Mouse (Mus musculus): ENCODE data around the gene Eef1b2.

Gene Eef1b2

DNA sequence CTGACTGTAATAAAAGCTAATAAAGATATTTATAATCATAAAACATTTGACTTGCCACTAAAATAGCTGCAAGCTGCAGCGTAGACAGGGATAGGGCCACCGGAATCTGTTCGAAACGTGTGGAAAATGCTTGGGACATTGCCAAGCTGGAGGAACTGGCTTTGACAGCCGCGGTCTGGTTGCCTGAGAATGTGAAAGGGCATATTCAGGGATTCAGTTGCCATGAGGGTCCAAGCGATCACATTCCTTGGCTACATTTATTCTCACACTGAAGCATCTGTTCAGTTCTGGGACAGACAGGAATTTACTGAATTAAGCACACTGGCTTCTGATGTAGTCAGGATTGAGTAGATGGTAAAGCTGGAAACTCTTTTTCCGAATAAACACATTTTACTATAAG is 14.2 kb downstream of the Eef1b2 start:
- in situ Hi-C loops (cut with MboI, MseI) = no loop called here

DNA sequence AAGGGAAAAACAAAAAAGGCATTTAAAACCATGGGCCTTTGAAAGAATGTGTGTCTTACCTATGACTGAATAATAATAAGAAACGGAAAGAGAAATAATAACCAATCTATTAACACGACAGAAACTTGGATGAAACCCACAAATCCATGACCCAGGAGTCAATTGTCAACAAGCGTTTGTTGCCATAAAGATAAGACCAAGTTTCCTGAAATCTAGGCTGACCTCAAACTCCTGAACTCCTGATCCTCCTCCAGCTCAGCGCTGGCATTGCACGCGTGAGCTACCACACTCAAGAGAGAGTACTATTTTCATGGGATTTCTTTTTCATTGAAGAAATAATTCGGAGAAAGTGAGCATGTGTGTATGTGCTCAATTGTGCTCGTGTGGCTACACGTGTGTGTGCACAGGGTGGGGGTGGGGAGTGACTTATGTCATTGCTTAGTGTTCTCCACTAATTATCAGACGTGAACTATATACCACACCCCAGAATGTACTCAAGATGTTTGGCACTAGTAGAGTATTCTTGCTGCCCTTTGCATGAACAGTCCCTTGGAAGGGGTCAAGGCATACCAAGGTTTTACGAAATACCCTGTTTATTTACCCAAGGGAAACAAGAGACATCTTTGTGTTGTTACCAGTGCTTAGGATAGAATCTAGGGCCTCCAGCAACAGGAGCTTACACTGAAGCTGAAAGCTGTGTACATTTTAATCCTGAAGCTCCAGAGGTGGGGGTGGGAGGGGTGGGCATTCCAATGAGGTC is 15.9 kb downstream of the Eef1b2 start:
- in situ Hi-C loops (cut with MboI, MseI) = no loop called here

DNA sequence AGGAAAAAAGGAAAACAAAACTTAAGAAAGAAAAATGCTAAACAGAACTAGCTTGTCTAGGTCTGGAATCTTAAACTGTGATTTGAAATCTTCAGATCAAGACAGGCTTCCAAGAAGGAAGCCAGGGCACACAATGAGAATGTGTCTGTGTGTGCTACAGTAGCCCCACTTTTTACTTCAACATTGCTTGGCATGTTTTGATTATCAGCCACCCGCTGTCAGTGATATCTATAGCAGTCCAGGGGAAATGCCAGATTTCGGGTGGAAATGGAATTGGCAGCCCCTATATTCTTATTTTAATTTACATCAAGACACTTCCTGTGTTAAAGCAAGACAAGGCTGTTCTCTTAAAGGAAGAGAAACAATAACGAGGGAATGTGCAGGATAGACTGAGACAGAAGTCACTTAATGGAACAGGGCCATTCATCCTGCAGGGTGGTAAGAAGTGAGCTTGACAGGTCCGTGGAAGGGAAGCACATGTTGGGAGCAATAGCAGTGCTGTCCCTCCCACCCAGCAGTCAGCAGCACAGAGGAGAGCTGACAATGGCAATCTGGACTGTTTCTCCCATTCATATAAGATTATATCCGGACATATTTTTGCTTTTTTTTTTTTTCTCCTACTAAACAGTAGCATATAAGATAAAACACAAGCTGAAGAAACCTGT is 19.4 kb downstream of the Eef1b2 start:
- in situ Hi-C loops (cut with MboI, MseI) = no loop called here

DNA sequence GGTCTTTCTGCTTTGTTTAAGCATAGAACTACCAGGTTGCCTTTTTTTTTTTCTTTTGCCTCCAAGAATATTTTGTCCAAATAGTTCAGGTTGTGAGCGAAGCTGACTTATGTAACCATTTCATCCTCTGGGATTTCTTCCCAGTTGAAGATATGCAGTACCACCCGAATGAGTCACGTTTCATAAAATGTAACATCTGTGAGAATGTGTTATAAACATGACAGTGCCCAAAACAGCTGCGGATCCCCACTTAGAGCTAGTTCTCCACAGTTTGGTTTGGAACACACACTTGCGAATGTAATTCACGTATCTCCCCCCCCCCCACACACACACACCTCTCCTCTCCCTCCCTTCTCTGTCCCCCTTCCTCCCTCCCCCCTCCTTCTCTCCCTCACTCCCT is 22.8 kb downstream of the Eef1b2 start:
- in situ Hi-C loops (cut with MboI, MseI) = no loop called here

DNA sequence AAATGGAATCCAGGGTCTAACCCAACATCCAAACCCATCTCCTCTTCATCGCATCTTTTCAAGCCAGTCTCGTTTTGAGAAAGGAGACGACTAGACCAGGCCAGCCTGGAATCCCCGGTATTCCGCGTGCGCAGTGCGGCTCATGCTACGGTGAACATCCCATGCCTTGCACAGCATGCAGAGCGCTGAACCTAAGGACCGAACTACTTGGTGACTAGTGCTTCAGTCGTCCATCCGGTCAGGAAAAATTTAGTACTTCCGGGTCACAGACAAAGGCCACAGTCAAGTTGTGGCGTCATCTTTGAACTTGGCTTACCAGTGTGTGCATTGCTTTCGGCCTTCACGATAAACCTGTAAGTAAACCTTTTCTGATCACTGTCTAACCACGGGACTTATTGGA is 23.7 kb downstream of the Eef1b2 start:
- in situ Hi-C loops (cut with MboI, MseI) = no loop called here

DNA sequence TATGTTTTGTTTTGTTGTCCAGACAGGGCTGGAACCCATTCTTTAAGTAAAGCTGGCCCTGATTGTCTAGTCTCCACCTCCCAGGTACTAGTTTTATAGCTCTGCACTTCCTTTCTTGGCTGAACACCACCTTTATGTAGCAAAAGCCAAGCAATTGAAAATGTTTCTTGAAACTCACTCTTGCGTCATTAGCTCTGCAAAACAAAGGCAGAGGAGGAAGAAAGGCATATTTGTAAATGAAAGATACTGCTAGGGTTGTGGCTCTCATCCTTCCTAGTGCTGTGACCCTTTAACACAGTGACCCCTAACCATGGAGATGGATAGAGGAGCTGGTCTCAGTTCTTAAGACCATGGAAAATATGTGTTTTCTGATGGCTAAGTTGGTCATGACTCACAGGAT is 25.0 kb downstream of the Eef1b2 start:
- in situ Hi-C loops (cut with MboI, MseI) = no loop called here

DNA sequence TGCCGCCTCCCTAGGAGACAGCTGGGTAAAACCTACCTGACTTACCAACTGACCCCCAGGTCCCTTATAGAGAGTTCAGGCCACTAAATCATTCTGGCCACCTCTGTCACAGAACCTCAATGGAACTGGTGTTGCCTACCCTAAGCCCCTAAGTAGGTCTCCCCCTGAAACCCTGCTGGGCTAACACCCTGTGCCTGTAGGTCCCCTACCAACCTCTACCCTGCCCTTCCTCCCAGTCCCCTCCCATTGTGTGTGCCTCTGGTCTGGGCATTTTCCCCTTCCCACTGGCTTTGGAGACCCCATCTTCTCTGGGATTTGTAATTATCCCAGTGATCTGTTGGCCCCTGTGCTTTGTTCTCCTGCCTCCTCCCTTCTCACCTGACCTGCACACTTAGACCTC is 26.8 kb downstream of the Eef1b2 start:
- in situ Hi-C loops (cut with MboI, MseI) = no loop called here

DNA sequence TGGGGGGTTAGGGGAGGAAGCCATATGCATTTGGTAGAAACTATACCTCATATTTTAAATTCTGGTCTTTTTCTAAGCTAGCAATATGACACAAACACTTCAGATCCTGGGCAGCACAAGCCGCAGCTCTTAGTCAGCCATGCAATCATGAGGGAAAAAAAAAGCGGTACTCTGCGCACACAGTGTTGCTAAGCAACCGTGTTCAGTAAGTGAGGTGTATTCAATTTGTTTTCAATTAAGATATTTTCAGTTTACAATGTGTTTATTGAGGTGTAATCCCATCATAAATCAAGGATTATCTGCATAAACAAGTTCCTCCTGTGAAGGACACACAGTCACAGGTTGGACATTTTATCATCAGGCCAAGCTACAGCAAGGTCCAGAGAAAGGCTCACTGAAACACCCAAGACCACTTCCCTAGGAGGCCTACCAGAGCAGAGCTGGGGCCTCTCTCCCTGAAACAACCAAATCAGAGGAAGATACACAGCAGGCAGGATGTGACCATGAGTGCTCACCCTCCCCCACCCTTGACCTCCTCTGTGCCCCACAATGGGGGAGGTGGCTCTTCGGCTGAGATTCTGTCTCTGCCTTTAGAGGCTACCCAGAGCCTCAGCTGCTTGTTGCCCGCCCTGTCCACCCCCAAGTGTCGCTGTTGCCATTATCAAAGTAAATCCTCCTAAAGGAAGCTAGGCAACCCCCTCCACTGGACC is 27.5 kb downstream of the Eef1b2 start:
- in situ Hi-C loops (cut with MboI, MseI) = no loop called here

DNA sequence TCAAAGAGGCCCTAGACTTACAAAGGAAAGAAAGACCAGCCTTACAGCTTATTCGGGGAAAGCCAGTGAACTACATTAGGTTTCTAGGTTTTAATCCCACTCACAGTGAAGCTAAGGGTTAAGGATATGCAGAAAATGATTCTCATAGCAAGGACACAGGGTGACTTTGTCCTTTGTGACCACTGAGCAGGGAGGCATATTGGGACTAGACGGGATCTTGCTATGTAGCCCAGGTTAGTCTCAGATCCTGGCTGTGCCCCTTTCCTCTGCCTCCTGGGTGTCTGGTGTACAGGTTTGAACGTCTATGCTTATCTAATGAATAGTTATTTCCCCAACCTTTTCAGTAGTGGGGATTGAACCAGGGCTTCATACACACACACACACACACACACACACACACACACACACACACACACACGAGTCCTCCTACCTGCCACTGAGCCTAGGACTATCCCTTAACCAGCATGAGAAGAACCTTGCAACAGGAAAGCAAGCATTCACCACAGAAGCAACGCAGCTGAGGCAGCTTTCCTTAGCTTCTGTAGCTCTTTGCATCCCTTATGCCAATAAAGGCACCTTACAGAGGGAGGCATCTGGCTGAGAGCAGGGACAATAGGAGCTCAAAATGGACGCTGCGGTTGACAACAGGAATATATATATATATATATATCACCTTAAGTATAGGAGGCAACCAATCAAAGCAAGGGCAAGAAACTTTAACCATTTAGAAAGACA is 28.2 kb downstream of the Eef1b2 start:
- in situ Hi-C loops (cut with MboI, MseI) = no loop called here

DNA sequence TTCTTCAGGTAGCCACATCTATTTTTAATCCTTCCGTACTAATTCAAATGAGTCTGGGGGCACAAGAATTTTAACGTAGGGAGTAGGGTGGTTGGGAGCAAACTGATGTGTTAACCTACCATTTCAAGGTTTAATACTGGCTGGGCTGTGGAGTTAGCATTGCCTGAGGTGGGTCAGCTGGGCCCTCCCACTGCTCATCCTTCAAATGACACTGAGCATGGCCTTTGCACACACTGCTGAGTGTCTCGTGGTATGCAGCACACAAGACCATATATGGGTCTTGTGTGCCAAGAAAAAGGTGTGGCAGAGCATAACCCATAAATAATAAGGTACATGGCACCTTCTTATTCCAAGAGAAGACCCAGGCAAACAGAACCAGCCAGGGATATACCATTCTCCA is 31.0 kb downstream of the Eef1b2 start:
- in situ Hi-C loops (cut with MboI, MseI) = no loop called here

DNA sequence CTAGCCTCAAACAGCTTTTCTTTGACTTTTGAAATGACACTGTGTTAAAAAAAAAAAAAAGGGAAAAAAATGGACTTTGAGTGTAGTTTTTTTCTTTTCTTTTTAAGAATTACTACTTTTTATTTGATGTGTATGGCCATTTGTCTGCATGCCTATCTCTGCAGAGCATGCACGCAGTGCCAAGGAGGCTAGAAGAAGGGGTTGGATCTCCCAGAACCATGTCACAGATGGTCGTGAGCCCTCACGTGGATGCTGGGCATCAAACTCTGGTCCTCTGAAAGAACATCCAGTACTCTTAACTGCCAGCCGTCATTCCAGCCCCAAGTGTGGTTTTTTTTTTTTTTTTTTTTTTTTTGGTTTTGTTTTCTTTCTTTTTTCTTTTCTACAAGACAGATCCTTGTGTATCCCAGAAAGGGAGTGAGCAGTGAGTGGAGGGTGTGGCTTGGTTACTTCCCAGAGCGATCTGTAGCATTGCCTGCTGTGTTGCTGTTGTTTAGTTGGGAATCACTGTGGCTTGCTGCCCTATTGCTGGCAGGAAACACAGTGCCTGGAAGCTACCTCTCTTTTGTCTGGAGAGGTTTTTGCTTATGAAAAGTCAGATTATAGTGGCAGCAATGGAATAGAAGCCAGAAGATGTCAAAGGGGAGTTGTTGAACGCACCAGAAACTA is 33.4 kb downstream of the Eef1b2 start:
- in situ Hi-C loops (cut with MboI, MseI) = no loop called here

DNA sequence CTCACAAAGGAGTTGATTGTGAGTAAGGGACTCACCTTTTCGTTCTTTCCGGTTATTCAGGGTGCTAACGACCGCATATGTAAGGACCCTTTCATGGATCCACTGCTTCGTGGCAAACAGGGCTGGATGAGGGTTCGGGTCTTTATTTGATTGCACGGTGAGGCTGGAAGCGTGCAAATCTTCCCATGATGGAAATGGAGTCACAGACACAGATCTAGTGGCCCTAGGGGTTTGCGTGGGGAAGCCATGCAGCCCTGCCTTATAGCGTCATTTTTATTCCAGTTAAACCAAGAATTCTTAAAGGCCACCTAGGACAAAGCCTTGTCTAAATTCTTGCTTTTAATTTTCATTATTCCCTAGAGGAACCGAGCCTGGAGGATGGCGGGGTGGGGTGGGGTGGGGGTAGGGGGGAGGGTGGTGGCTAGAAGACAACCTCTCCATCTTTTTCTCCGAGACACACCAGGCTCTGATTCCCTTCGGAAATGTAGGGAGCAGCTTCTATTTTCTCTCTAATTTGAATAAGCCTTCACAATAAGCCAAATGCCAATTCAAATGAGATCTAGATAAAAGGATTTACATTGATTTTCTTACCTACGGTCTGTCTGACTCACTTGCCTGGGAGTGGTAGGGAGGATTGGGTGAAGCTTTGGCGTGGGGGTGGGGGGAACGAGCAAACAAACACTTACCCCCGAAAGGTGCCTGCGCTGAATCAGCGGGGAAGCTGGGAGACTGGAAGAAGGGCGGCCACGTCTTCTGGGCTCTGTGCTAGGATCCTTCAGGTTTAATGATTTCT is 37.0 kb downstream of the Eef1b2 start:
- in situ Hi-C loops (cut with MboI, MseI) = no loop called here

DNA sequence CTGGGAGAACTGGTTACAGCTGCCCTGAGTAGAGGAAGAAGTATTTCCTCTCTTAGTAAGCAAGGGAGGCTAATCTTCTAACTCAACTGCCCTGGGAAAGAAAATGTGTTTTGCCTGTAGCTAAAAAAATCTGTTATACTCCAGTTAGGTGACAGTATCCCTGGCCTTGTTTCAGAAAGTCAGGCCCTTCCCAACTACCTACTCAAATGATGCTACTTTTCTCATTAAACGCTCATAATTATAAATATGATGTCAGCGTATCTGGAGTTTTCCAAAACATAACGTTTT is 37.6 kb downstream of the Eef1b2 start, which contains the start of gene Gpr1:
Gene Gpr1 (minus strand): TSS at position 273 of the 288 bp plus-strand sequence.
- in situ Hi-C loops (cut with MboI, MseI) = no loop called here

DNA sequence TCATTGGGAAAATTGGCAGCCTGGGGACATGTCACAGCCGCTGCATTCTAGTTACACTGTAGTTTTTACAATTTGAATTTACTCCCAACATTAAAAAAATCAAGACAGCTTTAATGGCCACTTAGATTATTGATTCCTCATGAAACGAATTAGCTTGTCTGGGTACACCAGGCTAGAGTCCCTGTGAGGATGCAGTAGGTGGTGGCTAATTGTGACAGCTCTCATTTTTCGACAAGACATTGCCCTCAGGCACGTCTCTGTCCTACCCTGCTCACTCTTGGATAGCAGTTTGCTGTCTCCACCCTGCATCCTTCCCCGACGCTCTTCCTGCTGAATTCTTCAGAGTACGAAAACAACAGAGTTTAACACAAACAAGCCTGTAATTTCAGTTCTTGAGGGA is 38.0 kb downstream of the Eef1b2 start:
- in situ Hi-C loops (cut with MboI, MseI) = no loop called here

DNA sequence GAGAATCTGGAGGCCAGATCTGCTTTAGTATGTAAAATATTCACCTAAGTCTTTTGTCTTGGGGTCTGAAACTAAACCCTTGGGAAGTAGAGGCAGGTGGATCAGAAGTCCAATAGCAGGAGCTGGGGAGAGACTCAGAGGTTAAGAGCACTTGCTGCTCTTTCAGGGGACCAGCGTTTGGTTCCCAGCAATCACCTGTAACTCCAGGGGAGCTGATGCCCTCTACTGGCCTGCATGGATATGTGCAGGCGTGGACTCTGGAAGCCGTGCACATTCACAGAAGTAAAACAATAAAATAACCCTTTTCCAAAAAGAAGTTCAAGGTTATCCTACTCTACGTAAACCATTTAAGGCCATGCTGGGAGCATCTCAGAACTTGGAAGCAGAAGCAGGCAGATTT is 42.7 kb downstream of the Eef1b2 start:
- in situ Hi-C loops (cut with MboI, MseI) = no loop called here

DNA sequence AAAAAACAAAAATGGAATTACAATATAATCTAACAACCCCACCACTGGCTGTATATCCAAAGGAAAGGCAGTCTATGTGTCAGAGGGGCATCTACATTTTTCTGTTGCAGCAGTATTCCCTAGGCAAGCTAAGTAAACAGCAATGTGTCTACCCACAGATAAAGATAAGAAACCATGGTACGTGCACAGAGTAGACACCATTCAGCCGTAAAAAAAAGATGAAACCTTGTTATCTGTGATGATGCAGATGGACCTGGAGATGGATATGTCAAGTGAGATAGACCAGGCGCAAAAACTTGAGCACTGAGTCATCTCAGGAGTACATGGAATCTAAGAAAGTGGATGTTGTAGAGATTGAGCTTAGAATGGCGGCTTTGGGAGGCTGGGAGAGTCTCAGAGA is 48.4 kb downstream of the Eef1b2 start:
- in situ Hi-C loops (cut with MboI, MseI) = no loop called here

DNA sequence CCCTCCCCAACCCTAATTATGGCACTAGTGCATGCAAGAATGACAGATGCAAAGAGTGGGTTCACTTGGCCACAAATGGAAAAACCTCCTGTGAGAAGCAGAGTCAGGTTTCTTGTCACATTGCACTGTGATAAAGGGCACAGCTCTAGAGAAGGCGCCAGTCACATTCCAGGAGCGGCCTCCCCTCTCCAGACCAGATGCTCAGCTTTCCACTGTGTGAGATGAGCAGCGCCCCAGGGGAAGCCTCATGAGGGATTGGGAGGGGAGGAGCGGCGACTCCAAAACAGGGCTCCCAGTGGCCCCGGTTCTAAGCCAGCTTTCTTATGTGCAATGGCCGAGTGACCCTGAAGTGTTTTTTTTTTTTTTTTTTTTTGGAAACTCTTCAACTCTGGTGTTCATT is 49.3 kb downstream of the Eef1b2 start:
- in situ Hi-C loops (cut with MboI, MseI) = no loop called here

DNA sequence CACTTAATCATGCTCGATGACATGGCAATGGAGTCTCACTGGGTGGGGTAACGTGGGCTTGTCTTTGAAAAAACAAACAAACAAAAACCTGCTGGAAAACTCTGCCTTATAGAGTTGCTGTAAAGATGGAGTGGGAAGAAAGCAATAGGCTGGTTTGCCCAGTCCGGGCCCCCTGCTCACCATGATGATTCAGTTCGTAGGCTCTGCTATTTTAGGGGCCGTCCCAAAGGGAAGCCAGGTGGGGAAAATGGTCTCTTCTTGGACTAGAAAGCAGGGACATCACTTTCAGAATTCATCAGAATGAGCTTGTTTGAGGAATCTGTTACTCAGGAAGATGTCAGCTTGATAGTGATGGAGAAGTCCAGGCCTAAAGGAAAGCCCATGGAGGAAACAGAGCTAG is 50.6 kb downstream of the Eef1b2 start:
- in situ Hi-C loops (cut with MboI, MseI) = no loop called here

Measured in regulatory T cell (primary cell).